Mouse (Mus musculus): ENCODE measurements at regions not wholly inside any gene's neighbourhood (a gene's known extent, or its start where the extent isn't known, plus 50 kb on each side); places are given as distances from the start of the nearest gene placed in this dataset.

DNA sequence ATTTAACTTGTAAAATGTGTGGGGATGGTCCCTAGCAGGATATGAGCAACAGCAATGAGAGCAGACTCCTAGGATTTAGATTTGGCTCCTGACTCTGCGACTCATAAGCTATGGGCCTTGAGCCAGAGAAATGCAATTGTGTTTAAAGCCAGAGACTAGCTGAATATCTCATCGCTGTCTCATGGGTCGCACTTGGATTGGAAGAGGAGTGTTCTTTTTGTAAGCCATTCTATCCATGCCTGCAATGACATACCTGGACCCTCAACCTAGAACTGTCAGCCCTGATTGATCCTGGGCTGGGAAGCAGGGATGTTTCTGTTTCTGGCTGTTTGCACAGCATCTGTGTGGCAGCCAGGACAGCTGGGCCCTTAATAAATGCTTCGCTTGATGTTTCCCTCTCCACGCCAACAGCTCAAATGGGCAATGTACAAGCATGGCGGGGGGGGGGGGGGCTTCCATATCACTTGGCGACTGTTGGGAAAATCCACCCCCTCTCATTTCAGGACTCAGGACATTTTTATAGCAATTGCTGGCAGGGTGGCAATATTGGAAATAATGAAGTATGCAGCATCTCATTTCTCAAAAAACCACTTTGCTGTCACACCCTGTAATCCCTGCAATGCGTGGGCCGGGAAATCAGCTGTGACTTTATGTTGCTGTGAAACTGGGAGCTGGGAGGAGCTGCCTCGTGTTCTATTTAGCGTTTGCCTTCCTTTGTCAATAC, 338.0 kb downstream of the Hs3st1 start:
- TF ChIP-seq CTCF (IDR thresholded peaks at IDR 0.05; ENCODE audit: control insufficient read depth, insufficient read depth, insufficient replicate concordance, low read depth, low read length) (no peak), POLR2A (IDR thresholded peaks at IDR 0.05; ENCODE audit: control insufficient read depth, low read depth, low read length) (no peak)
